Mouse (Mus musculus) lung, postnatal 0 days (tissue): Measurements from ENCODE around the gene Cnst. TPM values are rescaled to one million over a fixed set of nuclear protein-coding genes. Genes with fewer than 3 reads are reported as not detected.
"Not testable (repeated sequence)": the region's sequence is repeated elsewhere in the genome, so short reads cannot be mapped to it uniquely, and the experiment has no call there.

ENCODE experiments used
- ATAC-seq: fragments of 200-750 bp; cut with Nextera tagmentation; 2 replicates; pipeline ENCODE4 v1.8.0; 2017; ENCODE audit warnings: moderate library complexity
- DNase-seq: peaks from one replicate; pipeline ENCODE4 v3.0.0-alpha.2; 2016; ENCODE audit warnings: low spot score
- H3K27ac ChIP-seq: fragments of 300-500 bp; sonication (generic); 2 replicates; pipeline ENCODE4 v1.5.1; 2014; ENCODE audit warnings: antibody characterized with exemption, mild to moderate bottlenecking, low read length, mixed read lengths
- H3K27me3 ChIP-seq: fragments of 300-500 bp; sonication (generic); replicated peaks from 2 replicates; pipeline ENCODE4 v1.6.1; 2014; ENCODE audit warnings: low read length, mixed read lengths; ENCODE audit not compliant: insufficient read depth
- H3K36me3 ChIP-seq: fragments of 300-500 bp; sonication (generic); 2 replicates; pipeline ENCODE4 v1.6.1; 2014; ENCODE audit warnings: low read length, mixed read lengths; ENCODE audit not compliant: insufficient read depth
- H3K4me1 ChIP-seq: fragments of 300-500 bp; sonication (generic); 2 replicates; pipeline ENCODE4 v1.6.1; 2014; ENCODE audit warnings: antibody characterized with exemption, low read depth, low read length, mixed read lengths; ENCODE audit not compliant: insufficient read depth
- H3K4me2 ChIP-seq: fragments of 300-500 bp; sonication (generic); replicated peaks from 2 replicates; pipeline ENCODE4 v1.6.1; 2014; ENCODE audit warnings: low read depth, mild to moderate bottlenecking, low read length, moderate library complexity, mixed read lengths
- H3K4me3 ChIP-seq: fragments of 300-500 bp; sonication (generic); 2 replicates; pipeline ENCODE4 v1.5.1; 2014; ENCODE audit warnings: low read depth, low read length
- H3K9ac ChIP-seq: fragments of 300-500 bp; sonication (generic); replicated peaks from 2 replicates; pipeline ENCODE4 v1.6.1; 2014; ENCODE audit warnings: low read depth, mild to moderate bottlenecking
- H3K9me3 ChIP-seq: fragments of 300-500 bp; sonication (generic); 2 replicates; pipeline ENCODE4 v1.6.1; 2016; ENCODE audit warnings: low read length, mixed read lengths
- CTCF ChIP-seq: IDR thresholded peaks from 2 replicates; pipeline ENCODE4 v1.5.1; 2016; ENCODE audit warnings: antibody characterized with exemption, mild to moderate bottlenecking
- EP300 ChIP-seq: IDR thresholded peaks from 2 replicates; pipeline ENCODE4 v1.6.1; 2016; ENCODE audit warnings: antibody characterized with exemption, mild to moderate bottlenecking, control low read depth
- WGBS: fragments of 180-500 bp; shearing (Covaris S2); extraction: QIAGEN DNeasy Blood & Tissue Kit; methylation state at CpG from one replicate; pipeline ENCODE4 v1.1.7; 2014; 5-methylcytosine and 5-hydroxymethylcytosine counted together
- polyA plus RNA-seq: library from polyadenylated mRNA; unstranded; fragments of >200 nt; fragmentation: Nextera tagmentation; extraction: Ambion mirVana; gene quantifications from 2 replicates; pipeline ENCODE4 v1.2.1, GENCODE M21; 2015

Cnst gene
- polyA plus RNA-seq, 1 experiment from 2014 or later, result 16.8 TPM

DNA sequence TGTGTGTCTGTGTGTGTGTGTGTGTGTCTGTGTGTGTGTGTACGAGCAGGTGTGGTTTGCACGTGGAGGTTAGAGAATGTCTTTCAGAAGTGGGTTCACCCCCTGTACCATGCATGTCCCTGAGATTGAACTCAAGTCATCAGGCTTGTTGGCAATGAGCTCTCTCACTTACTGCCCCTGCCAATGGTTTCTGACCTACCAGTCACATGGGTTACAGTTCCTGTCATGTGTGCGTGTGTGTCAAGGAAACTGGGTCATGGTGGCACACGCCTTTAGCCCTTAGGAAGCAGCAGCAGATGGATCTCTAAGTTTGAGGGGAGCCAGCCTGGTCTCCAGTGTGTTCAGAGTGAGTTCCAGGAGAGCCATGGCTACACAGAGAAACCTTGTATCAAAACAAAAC is 96.6 kb downstream of the Cnst start:
- Histone ChIP-seq H3K4me2 (no peak overlapping the region), H3K36me3 (no peaks in the 10 kb centered on the region), H3K9ac (no peak overlapping the region), H3K9me3 (no peaks in the 10 kb centered on the region), H3K27ac (no peak overlapping the region), H3K27me3 (no peaks in the 10 kb centered on the region), H3K4me1 (no peaks in the 10 kb centered on the region), H3K4me3 (no peak overlapping the region)
- 74% methylated on average over 4 of the region's 4 CpGs for WGBS
- DNase-seq (no peak), ATAC-seq (no peak)
- no peak for TF ChIP-seq CTCF
- no peak for TF ChIP-seq EP300

DNA sequence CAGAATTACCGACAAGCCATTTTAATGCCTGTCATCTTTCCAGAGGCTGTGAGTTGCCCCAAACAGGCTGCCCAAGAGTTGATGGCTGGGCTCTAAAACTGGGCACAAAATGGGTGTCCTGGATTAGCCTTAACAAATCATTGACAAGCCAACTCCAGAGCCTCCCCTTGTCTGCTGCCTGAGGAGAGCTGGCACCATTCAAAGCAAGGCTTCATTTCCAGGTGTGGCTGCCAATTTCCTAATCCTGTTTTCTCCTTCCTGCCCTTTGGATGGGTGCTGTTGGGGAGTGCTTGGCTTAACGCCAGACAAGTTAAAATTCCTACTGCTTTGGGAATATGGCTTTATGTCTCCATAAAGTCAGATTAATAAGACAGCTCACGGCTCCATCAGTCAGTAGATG is 98.0 kb downstream of the Cnst start:
- Histone ChIP-seq H3K27me3 (no peaks in the 10 kb centered on the region), H3K4me1 (no peaks in the 10 kb centered on the region), H3K36me3 (no peaks in the 10 kb centered on the region), H3K4me3 (no peak overlapping the region), H3K9ac (no peak overlapping the region), H3K9me3 (no peaks in the 10 kb centered on the region), H3K27ac (no peak overlapping the region), H3K4me2 (no peak overlapping the region)
- ATAC-seq (no peak), DNase-seq (no peak)
- WGBS, result 64% methylated on average over 3 of the region's 3 CpGs
- TF ChIP-seq EP300, result no peak
- TF ChIP-seq CTCF, result no peak

DNA sequence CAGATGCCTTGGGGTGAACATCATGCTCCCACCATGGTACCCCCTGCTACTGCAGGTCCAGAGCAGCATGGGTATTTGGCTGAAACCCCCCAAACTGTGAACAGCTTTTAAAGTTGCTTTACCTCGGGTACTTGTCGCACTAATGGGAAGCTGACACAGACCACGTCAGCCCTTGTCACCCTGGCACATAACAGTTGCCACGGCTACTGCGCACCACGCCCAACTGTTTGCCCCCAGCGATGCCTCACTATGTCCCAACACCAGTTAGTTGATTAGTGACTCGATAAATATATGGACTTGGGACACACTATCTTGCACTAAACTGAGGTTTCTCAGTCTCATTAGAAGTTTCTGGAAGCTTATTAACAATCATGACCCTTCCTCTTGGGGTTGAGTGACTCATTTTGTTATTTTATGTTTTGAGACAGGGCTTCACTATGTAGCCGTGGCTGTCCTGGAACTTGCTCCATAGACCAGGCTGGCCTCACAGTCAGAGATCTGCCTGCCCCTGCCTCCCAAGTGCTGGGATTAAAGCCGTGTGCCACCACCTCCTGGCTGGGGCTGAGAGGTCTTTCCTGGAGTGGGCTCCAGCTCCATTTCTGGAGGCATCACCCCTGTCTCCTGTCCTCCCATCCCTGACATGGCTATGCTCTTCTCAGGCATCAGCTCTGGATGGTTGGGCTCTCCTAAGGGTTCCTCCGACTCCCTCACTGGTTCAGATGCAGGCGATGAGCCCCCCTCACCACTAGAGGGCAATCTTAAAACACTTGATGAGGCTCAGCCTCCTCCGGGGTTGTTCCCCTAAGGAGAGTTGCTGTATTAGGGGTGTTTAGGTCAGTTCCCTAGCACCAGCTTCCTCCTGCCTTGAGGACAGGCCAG is 99.2 kb downstream of the Cnst start:
- no peak overlapping the region for H3K27ac ChIP-seq
- no peak overlapping the region for H3K4me3 ChIP-seq
- H3K9me3 ChIP-seq, result no peaks in the 10 kb centered on the region
- H3K4me2 ChIP-seq, result 0 out of 2 replicates have a peak overlapping the region, but pooled peaks have one; percentile 32
- DNase-seq (peak; percentile 88), ATAC-seq (peak; percentile 80)
- H3K36me3 ChIP-seq, result no peaks in the 10 kb centered on the region
- no peaks in the 10 kb centered on the region for H3K4me1 ChIP-seq
- H3K27me3 ChIP-seq, result no peaks in the 10 kb centered on the region
- 60% methylated on average over 13 of the region's 13 CpGs for WGBS
- TF ChIP-seq EP300, result no peak
- peak; percentile 90 for TF ChIP-seq CTCF
- H3K9ac ChIP-seq, result no peak overlapping the region

DNA sequence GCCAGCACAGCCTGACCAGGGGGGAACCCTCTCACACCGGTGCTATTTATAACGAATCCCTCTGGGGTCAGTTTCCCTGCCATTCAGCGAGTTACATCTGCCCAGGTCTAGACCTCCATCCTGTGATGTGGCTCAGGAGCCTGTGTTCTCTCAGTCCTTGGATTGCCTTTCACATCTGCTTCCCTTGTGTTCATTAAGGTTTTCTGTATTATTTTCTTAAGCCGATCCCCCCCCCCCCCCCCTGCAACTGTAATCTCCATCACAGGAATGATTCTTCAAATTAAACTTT is 99.8 kb downstream of the Cnst start:
- Histone ChIP-seq H3K27ac (no peak overlapping the region), H3K9me3 (no peaks in the 10 kb centered on the region), H3K4me3 (no peak overlapping the region), H3K9ac (no peak overlapping the region), H3K4me1 (no peaks in the 10 kb centered on the region), H3K4me2 (0 out of 2 replicates have a peak overlapping the region, but pooled peaks have one; percentile 32), H3K36me3 (no peaks in the 10 kb centered on the region), H3K27me3 (no peaks in the 10 kb centered on the region)
- no peak for TF ChIP-seq EP300
- no peak for TF ChIP-seq CTCF
- ATAC-seq (no peak; the same call in 1 of the 2 replicates), DNase-seq (no peak)
- 24% methylated on average over 4 of the region's 4 CpGs for WGBS

DNA sequence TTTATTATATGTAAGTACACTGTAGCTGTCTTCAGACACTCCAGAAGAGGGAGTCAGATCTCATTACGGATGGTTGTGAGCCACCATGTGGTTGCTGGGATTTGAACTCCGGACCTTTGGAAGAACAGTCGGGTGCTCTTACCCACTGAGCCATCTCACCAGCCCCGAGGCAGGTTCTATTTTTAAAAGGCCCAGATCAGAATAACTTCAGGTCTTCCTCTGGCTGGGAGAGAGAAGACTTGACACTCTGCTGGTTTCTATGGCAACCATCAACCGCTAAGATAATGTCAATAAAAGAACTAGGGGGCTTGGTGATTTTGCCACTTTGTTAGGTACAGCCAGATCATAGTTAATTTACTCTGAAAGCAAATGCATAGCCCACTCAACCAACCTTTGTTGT is 102.5 kb downstream of the Cnst start:
- H3K9ac ChIP-seq, H3K27ac ChIP-seq, ATAC-seq, H3K27me3 ChIP-seq, H3K4me1 ChIP-seq, H3K36me3 ChIP-seq, DNase-seq, H3K4me3 ChIP-seq, H3K9me3 ChIP-seq: not testable (repeated sequence)
- WGBS, result 56% methylated on average over 4 of the region's 5 CpGs
- 0 out of 2 replicates have a peak overlapping the region, but pooled peaks have one; percentile 5 for H3K4me2 ChIP-seq

DNA sequence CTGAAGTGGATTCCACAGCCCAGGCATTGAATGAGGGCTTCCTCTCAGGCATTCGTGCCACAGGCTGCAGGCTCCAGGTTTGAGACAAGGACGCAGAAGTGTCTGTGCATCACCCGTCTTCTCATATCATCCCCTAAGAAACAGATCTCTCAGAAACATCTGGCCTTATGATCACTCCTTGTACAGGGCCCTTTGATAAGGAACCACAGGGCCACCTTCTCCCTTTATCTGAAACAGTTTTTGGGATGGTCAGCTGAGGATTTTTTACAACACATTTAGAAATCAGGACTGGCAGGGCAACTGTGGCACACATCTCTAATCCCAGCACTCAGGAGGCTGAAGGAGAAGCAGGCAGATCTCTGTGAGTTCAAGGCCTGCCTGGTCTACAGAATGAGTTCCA is 103.2 kb downstream of the Cnst start:
- Histone ChIP-seq H3K36me3 (no peaks in the 10 kb centered on the region), H3K4me2 (0 out of 2 replicates have a peak overlapping the region, but pooled peaks have one; percentile 5), H3K9ac (no peak overlapping the region), H3K4me1 (no peaks in the 10 kb centered on the region), H3K4me3 (no peak overlapping the region), H3K9me3 (no peaks in the 10 kb centered on the region), H3K27me3 (no peaks in the 10 kb centered on the region), H3K27ac (no peak overlapping the region)
- ATAC-seq (no peak), DNase-seq (no peak)
- WGBS, result 50% methylated on average over 3 of the region's 3 CpGs
- TF ChIP-seq CTCF, result no peak
- TF ChIP-seq EP300, result no peak
